Mouse (Mus musculus) spleen, adult 2 months (tissue): ENCODE results near the gene Drc3.

Experiments
- CTCF ChIP-seq: fragments of 200-500 bp; IDR thresholded peaks from 2 replicates; pipeline ENCODE4 v1.5.1; 2011; ENCODE audit warnings: mild to moderate bottlenecking, inconsistent platforms; ENCODE audit not compliant: insufficient read depth, insufficient read length, insufficient replicate concordance; ENCODE audit errors: extremely low read depth
- POLR2A ChIP-seq: fragments of 200-500 bp; IDR thresholded peaks from 2 replicates; pipeline ENCODE4 v1.6.1; 2011; ENCODE audit warnings: low read depth, low read length, inconsistent platforms

- TF ChIP-seq CTCF = no peak
- no peak for TF ChIP-seq POLR2A
Measured at GRCm38 (mm10) chr11:60357116-60357515, 4.0 kb downstream of the Drc3 start.
